Mouse (Mus musculus) right cerebral cortex, postnatal 36 days (tissue): ENCODE results near the gene Cnfn.
"Not testable (repeated sequence)": the region's sequence is repeated elsewhere in the genome, so short reads cannot be mapped to it uniquely, and the experiment has no call there.

ENCODE experiments used
- DNase-seq, 2 experiments: peaks; one replicate each; pipeline ENCODE4 v3.0.0; 2022; ENCODE audit warnings: low spot score in 2 of 2, mixed read lengths in 1 of 2

Gene Cnfn

DNA sequence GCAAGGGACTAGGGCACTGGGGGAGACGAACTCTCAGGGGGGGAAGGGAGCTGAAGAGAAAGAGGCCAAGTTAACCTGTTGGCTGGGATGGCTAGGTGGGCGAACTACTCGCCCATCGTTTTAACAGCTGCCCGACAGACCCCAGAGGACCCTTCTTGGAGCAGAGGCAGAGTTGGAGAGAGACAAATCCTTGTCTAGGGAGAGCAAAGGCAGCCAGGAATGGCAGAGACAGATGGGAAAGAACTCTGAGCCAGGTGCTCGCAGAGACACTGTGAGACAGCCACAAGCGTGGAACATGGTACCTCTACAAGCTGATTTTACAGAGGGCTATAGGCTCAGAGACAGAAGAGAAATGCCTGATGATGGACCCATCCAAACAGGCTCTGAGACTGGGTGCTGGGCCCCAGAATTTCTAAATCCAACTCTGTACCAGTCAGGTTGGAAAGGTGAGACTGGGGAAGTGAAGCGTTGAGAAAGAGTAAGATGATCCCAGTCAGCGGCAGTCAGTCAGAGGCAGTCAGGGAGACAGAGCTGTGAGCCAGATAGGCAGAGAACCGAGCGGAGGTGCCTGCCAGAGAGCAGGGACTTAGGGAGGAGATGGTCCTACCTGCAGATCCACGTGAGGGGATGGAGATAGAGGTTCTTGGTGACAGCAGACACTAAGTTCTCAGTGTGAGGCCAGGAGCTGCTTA, at the start of gene Cnfn:
Gene Cnfn, minus strand, starts transcription at position 667 of the 692 bp plus-strand sequence.
- no peak for DNase-seq

DNA sequence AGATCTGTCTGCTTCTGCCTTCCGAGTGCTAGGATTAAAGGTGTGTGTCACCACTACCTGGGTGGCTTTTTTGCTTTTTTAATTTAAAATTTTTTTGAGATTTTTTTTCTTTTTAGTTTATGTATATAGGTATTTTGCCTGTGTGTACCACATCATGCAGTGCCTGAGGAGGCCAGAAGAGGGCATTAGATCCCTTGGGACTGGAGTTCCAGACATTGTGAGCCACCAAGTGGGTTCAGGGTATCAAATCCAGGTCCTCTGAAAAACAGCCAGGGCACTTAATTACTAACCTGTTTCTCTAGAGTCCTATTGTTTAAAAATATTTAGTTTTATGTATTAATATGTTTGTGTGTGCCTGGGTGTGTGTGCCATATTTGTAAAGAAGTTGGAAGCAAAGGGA, 48.1 kb upstream of the Cnfn start:
- no peak for DNase-seq

DNA sequence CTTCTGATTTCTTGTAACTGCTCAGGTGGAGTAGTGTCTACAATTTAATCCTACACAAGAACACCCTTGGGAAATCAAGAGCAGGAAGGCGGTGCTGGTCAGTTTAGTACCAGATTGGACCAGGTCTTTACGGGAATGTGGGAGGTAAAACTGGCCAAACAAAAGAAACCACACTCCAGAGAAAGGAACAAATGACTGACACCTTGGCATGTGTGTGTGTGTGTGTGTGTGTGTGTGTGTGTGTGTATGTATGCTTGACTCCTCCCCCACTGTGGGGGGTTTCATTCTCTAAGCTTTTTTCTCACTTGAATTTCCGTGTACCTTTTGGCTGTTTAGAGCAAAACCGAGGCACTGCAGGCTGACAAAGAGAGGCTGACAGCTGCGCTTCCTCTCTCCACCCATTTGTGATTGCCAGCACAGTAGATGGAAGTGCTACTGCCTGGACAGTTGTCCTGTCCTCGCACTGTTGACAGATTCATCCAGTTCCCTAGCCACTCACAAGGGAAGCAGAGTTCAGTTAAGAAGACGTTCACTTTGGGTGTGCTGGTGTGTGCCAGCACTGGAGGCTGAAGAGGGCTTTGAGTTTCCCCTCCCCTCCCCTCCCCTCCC, 43.4 kb upstream of the Cnfn start, which contains the start of gene Cxcl17:
Gene Cxcl17, minus strand, starts transcription at position 54 of the 609 bp plus-strand sequence.
- no peak for DNase-seq

DNA sequence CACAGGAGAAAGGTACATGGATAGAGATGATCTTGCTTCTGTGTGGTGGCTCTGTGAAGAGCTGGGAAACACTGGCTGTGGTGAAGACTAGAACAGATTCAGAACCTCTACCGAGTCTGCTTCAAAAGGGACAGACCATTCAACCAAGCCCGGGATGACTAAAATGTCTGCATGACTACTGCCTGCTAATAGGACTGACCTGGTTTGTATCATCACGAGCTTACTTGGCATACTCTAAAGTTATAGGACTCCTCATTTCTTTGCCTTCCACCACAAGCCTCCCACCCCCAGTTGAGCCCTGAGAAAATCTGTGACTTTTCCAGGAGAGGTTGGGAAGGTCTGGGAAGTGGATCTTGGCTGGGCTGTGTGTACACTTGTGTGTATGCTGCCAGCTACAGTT, 42.3 kb upstream of the Cnfn start:
- no peak for DNase-seq

DNA sequence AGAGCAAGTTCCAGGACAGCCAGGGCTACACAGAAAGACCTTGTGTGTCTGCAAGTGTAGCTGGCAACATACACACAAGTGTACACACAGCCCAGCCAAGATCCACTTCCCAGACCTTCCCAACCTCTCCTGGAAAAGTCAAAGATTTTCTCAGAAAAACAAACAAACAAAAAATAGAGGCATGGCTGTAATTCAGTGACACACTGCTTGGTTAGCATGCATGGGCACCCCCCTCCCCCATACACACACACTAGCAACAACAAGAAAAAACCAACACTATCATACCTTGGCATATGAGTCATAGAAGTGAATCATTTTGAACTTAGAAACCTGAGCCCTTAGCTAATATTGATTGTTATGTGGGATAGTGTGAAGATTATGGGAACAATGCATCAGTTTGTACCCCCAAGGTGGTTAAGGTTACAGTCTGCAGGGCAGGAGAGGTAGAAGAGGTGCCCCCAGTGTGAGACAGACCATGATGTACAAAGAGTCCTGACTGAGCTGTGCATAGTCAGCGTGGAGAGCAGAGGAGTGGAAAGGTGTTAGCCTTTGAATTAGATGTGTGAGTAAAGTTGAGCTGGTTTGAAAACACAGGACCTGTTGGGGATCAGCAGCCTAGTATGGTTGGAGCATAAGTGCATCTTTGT, 41.6 kb upstream of the Cnfn start:
- DNase-seq, result no peak

DNA sequence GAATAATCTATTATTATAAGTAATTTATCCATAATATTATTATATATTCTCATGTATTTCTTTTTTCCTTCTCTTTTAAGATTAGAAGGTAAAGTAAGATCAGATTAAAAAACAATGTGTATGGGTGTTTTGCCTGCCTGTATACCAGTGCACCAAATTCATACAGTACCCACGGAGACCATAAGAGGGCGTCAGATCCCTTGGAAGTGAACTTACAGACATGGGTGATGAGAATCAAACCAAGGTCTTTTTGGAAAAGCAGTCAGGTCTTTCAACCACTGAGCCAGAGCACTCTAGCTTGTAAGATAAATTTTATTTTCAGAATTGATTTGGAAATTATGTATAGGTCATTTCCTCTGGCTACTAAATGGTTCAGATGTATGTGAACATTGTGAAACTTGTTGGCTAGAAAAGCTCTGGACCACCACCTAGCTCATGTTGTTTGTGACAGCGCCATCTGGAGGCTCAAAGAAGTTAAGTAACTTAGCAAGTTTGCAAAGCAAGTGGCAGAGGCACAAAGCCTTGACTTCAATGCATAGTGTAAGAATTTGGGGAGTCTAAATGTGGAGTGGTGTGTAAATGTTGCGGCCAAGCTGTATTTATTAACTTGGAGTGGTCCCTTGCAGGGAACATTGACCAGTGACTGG, 39.7 kb upstream of the Cnfn start:
- no peak for DNase-seq

DNA sequence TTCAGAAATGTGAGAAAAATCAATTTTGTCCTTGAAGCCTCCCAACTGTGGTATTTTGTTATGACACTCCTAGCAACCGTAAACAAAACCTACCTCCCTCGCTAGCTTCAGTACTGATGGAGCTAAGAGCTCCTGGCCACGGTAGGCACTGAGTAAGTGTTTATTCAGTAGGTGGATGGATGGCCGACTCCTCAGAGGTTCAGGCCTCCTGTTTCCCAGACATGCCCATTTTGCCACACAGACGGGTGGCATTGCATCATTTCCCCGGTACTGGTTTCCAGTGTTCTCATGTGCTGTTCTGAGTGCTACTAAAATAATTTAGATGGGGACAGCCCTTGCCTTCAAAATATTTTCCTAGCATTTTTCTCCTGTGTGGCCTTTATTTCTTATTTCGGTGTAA, 36.9 kb upstream of the Cnfn start:
- no peak for DNase-seq

DNA sequence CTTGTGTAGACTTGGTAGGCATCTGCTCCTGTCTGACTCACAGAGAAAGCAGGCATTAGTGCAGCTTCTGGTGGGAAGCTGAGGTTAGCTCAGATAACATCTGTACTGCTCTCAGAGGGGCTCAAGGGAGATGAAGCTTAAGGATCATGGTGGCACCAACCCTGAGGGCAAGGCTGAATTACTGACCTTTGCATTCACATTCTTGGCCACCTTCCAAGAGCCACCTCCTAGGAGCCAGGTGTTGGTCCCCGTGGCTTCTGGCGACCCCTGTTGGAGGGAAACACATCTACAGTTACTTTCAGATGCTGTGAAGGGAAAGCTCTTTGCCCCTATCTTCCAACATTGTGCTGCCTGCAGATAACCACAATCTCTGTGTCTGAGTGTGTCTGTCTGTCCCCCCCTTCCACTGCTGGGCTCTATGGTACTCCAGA, 33.2 kb upstream of the Cnfn start:
- no peak for DNase-seq

DNA sequence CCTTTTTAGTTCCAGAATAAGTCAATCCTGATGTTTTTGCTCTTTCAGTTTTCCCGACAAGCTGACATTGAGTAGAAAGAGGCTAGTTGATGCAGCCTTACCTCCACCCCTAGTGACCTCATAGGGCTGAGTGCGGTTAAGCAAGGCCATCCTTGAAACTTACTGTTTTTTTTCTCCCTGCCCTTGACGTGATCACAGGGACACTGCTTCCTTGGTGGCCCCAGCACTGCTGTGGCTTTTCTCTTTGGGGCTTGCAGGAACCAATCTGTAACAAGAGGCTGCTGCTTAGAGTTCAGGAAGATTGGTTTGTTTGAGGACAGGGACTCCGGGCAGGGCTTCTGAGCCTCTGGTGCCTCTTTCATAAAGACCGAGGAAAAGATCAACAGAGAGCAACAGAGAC, 32.5 kb upstream of the Cnfn start:
- DNase-seq, result no peak

DNA sequence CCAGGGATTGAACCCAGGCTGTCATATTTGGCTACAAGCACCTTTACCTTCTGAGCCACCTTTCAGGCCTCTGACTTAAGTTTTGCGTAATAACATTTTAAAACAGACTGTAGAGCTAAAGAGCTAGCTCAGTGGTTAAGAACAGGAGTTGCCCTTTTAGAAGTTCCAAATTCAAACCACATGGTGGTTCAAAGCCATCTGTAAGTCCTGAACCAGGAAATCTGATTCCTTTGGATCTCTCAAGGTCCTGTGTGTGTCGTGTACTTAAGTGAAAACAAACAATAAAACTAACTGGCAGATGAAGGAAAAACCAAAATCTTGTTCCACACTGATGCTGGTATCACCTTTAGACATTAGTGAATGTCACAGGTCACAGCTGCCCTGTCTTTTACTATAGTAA, 32.0 kb upstream of the Cnfn start:
- no peak for DNase-seq

DNA sequence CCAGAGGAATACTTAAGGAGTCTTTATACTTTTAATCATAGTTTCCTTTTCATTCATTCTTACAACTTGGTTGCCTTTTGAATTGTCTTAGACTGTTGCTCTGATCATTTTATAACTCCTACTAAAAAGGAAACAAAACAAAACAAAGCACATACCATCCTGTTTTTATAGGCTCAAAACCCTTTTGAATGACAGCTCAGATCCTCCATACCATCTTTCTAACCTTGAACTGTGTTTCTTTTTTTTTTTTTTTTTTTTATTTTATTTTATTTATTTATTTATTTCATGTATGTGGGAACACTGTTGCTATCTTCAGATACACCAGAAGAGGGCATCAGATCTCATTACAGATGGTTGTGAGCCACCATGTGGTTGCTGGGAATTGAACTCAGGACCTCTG, 29.5 kb upstream of the Cnfn start:
- DNase-seq, result not testable (repeated sequence)

DNA sequence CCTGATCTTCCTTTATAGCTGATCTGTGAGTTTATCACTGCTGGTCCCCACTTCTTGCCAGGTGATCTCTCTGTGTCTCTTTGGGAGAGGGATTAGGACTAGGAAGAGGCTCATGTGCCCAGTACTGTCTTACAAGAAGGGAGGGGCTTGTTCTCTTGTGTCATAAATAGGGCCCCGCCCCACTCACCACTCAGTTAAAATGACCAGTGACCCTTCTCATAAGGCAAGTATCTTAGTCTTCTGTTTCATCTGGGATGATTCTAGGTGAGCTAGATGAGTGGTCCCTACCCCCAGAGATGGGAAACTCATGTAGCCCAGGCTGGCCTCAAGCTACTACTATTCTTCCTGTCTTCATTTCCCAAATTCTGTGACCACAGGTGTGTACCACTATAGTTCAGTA, 29.1 kb upstream of the Cnfn start, which contains the start of gene Lipe:
Gene Lipe, minus strand, starts transcription at position 101 of the 400 bp plus-strand sequence.
- no peak for DNase-seq

DNA sequence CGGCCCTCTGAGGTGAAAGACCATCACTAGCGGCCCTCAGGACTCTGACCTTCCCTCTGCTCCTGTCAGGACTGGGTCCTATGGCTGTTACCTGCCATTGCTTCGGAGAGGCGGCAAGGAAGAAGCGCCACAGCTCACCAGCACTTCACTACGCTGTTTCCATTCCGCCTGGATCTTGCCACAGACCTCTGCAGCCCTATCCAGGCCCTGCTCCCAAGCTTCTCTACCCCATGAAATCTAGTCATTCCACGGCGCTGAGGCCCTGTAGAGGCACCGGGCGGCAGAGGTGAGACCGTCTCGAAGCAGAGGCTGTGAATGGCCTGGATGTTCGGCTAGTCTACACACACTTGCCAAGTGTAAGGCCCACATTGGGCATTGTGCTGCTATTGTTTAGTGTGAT, 27.1 kb upstream of the Cnfn start:
- no peak for DNase-seq

DNA sequence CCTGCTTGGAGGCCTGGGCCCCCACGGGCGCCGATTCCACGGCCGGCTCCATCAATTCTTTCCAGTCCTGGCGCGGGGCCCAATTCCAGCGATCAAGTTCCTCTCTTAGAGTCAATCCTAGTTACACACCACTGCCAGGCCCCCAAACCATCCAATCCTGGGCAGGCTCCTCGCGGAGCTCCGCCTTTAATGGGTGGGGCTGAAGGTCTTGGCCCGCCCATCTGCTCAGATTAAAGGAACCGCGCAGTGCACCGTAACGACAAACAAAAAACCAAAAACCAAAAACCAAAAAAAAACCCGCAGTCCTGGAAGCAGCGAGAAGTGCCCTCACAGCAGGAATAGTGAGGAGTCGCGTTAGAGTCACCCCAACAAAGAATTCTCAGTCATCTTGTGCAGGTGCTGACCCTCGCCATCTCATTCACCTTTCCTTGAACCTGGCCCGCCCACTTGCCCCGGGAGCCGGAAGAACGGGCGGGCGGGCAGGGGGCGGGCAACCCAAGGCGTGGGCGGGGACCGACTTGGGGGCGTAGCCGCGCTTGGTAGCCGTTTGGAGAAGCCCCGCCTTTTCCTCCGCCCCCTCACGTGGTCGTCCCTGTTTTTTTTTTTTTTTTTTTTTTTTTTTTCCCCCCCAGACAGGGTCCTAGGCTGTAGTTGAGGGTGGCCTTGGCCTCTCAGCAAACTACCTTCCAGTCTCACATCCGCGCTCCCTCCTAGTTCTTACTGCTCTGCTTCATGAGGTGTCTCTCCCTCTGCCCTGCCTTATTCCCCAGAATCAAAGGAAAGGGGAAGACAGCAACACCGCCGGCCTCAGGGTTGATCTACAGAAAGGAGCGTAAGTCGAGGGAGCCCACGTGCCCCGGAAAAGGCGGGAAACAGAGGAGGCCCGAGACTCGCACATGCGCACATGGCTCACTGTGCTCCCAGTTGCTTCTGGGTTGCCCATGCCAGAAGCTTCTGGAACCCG, 26.3 kb upstream of the Cnfn start:
- peak; percentile 94 to 95 for DNase-seq

DNA sequence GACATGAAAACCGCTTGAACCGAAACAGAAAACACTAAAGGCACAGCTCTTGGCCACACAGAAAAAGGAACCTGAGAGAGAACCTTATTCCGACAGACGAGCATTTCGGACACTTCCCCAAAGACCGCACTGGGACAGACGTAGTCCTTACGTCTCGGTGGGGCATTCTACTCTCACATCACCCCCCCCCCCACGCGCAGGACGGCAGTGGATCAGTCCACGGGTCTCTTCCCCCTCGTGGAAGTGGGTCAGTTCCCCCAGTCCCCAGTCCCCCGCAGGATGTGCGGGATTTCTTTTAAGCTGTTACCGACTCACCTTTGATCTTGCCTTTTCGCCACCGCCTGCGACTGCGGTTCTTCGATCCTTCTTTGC, 25.6 kb upstream of the Cnfn start:
- no peak for DNase-seq

DNA sequence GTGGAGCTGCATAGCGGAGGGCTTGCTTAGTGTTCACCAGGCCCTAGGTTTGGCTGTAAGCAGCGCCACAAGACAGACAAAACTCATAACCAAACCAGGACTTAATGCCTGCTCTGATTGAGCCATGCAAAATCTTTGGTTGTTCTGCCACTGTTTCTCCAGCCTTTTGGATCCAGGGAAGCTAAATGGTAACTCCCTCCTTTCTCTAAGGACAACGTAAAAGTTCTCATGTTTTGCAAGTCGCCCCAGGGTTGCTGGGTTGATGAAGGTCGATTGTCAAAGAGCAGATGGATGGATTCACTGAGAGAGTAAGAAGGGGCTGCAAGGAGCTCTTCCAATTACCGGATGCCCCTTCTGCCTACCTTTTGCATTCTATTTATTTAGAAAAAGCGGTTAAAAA, 25.2 kb upstream of the Cnfn start:
- no peak for DNase-seq

DNA sequence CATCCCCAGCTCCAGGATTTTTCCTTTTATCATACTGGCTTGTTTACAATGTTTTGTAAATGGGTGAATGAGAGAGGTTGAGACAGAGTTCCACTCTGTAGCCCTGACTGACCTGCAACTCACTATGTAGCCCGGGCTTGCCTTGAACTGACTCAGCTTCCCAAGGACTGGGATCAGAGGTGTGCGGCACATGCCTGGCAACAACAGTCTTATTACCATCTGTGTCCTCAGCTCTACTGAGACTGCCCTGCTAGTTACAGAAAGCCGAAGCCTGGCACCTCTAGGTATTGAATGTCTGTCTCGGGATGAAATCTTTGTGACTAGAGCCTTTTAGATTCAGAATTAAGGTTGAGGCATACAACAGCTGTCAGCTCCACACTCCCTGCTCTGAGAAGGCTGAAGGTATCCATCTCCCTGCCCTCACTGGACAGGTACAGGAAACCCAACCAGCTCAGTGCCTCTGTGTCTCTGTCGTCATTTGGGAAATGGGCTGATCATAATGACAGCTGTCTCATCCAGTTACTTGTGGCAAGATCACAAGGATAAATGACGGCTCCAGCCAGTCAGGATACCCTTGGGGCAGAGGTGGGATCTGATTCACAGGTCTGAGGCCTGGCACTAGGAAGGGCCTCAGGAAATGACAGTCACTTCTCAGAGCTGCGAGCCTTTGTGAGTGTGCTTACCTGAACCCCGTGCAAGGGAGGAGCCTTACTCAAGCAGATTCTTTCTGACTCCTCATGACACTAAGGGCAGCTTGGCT, 24.1 kb upstream of the Cnfn start:
- no peak for DNase-seq

DNA sequence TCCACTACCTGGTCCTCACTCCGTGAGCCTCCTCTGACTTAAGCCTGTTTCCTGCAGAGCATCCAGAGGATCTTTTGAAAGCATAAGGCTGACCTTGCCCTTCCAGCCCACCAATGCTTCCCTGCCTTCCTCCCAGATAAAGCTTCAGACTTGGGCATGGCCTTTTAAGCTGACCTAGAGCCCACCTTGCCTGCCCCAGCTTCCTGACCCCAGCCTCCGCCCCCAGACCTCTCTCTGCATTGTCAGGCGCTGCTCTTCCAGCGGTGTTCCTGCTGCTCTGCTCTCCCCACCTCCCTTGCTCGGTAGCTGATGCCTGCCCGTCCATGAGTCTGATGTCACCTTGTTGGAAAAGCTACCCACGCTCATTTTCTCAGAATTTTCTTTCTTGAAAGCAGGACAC, 23.3 kb upstream of the Cnfn start:
- no peak for DNase-seq

DNA sequence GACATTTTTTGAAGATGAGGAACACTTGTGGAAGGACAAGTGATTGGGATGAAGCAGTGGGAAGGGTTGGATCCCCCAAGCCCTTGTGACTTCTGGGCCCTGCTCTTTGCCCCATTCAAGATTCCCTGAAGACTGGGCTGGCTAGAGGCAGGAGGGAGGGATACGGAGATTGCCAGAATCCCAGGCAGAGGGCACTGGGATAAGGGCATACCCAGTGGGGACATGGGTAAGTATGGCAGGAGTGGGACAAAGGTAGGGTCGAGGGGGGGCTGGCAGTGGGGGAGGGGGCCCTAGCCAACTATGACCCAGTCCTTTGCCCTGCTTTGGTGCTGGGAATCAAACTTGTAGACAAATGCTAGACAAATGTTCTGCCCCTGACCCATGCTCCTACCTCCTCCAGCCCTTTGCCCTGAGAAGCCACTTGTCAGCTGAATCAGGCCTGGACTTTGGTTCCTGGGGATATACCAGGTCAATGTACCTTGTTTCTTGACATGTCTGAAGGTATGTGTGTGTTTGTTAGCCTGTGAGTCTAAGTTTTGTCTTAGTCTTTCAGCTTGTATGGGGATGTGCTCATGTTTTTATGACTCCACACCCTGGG, 22.4 kb upstream of the Cnfn start:
- no peak for DNase-seq

DNA sequence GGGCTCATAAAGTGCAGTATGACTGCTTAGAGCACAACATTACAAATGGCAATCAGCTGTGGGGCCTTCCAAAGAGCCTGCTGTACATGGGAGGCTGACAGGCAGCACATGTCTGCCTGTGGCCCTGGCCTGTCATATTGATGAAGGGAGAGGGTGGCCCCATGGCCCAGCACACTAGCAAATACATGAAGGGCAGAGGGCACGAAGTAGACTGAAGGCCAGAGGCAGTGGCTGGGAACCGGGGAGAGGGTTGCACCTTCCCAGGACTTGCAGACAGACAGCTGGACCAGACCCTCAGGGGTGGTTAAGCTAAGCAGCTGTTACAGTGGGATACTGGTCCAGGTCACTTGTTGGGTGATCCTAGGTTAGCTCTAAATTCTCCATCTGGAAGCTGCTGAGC, 21.5 kb upstream of the Cnfn start:
- DNase-seq, result no peak
